Mouse (Mus musculus): ENCODE data around the gene Lrrc28. TPM values are rescaled to one million over a fixed set of nuclear protein-coding genes. Genes with fewer than 3 reads are reported as not detected.

The Lrrc28 gene
- total RNA-seq, 2 experiments from 2014 or later, result 32.4 to 37.4 TPM

- no peak for TF ChIP-seq CTCF (conservative IDR thresholded peaks at IDR 0.05)
- H3K27ac ChIP-seq, result no peak overlapping the region
- no peak for DNase-seq (ENCODE audit: low spot score in 2 of 2)
Observed at GRCm38 (mm10) chr7:67479576-67480413, 165.3 kb downstream of the Lrrc28 start.

GRCm38 (mm10) chr7:67479168-67479567, 165.9 kb downstream of the Lrrc28 start:
- no peak for TF ChIP-seq CTCF (conservative IDR thresholded peaks at IDR 0.05)
- Histone ChIP-seq H3K4me3 (no peak overlapping the region), H3K27ac (no peak overlapping the region)
- DNase-seq (ENCODE audit: low spot score in 2 of 2), result no peak

More at GRCm38 (mm10) chr7:67479576-67480413, 165.3 kb downstream of the Lrrc28 start:
- no peak overlapping the region for H3K4me3 ChIP-seq

GRCm38 (mm10) chr7:67477996-67478395, 167.1 kb downstream of the Lrrc28 start:
- Histone ChIP-seq H3K27ac (no peak overlapping the region), H3K4me3 (no peak overlapping the region)
- no peak for TF ChIP-seq CTCF (conservative IDR thresholded peaks at IDR 0.05)
- DNase-seq (ENCODE audit: low spot score in 2 of 2), result no peak

- Histone ChIP-seq H3K27ac (no peak overlapping the region), H3K4me3 (no peak overlapping the region)
- no peak for TF ChIP-seq CTCF (conservative IDR thresholded peaks at IDR 0.05)
- DNase-seq (ENCODE audit: low spot score in 2 of 2), result no peak
Observed at GRCm38 (mm10) chr7:67471295-67471694, 173.8 kb downstream of the Lrrc28 start.

- no peak for TF ChIP-seq CTCF (conservative IDR thresholded peaks at IDR 0.05)
- no peak for DNase-seq (ENCODE audit: low spot score in 2 of 2)
- Histone ChIP-seq H3K4me3 (no peak overlapping the region), H3K27ac (no peak overlapping the region)
Observed at GRCm38 (mm10) chr7:67468802-67469408, 176.2 kb downstream of the Lrrc28 start.

- no peak for TF ChIP-seq CTCF (conservative IDR thresholded peaks at IDR 0.05)
- DNase-seq (ENCODE audit: low spot score in 2 of 2), result no peak
- Histone ChIP-seq H3K27ac (no peak overlapping the region), H3K4me3 (no peak overlapping the region)
Observed at GRCm38 (mm10) chr7:67468180-67468579, 176.9 kb downstream of the Lrrc28 start.

- Histone ChIP-seq H3K27ac (no peak overlapping the region), H3K4me3 (no peak overlapping the region)
- no peak for DNase-seq (ENCODE audit: low spot score in 2 of 2)
- no peak for TF ChIP-seq CTCF (conservative IDR thresholded peaks at IDR 0.05)
Observed at GRCm38 (mm10) chr7:67466322-67466721, 178.7 kb downstream of the Lrrc28 start.

- DNase-seq (ENCODE audit: low spot score in 2 of 2), result no peak
- Histone ChIP-seq H3K27ac (peak overlapping the region; percentile 47; the same call in 1 of the 2 replicates), H3K4me3 (no peak overlapping the region)
- TF ChIP-seq CTCF (conservative IDR thresholded peaks at IDR 0.05), result no peak
Observed at GRCm38 (mm10) chr7:67464633-67465032, 180.4 kb downstream of the Lrrc28 start.

- DNase-seq (ENCODE audit: low spot score in 2 of 2), result no peak
- peak overlapping the region; percentile 67; the same call in 1 of the 2 replicates for H3K27ac ChIP-seq
Observed at GRCm38 (mm10) chr7:67463565-67463964, 181.5 kb downstream of the Lrrc28 start.

More at GRCm38 (mm10) chr7:67463565-67463964, 181.5 kb downstream of the Lrrc28 start:
- no peak for TF ChIP-seq CTCF (conservative IDR thresholded peaks at IDR 0.05)
- no peak overlapping the region for H3K4me3 ChIP-seq

Other genes with a start within 250 kb of the Lrrc28 start
- gene Ttc23, start 2.1 kb upstream of the Lrrc28 start, total RNA-seq (2021), result 1 to 10 TPM; 4.6 to 7.9 TPM
- 10 to 100 TPM; 18.7 to 22.2 TPM for gene Synm, start 114.5 kb upstream of the Lrrc28 start, total RNA-seq (2021)